Mouse (Mus musculus): Measurements from ENCODE around the gene Lpar6.

The Lpar6 gene

GRCm38 (mm10) chr14:73255426-73255970 lies 17.8 kb downstream of the Lpar6 start:
- no peak for DNase-seq (ENCODE audit: extremely low read depth, low read depth)

DNA sequence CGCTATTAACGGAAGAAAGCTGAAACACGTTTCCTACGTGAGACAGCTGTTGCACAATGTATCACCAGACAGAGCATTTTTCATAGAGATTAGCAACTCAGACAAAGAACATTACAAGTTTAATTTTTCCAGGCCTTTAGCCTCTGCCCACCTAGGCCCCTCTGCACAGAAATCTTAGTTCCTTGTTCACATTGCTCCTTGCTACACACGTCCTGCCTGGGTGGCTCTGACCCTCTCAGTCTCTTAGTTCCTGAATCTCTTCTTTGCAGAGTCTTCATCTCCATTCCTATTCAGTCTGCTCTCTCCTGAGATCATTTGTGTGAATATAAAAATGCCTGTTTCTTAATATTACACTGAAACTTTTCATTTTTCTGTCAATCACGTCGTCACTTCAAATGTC lies 19.7 kb downstream of the Lpar6 start:
- DNase-seq (ENCODE audit: extremely low read depth, low read depth): no peak

GRCm38 (mm10) chr14:73258181-73258580 lies 20.5 kb downstream of the Lpar6 start:
- no peak for DNase-seq (ENCODE audit: extremely low read depth, low read depth)

DNA sequence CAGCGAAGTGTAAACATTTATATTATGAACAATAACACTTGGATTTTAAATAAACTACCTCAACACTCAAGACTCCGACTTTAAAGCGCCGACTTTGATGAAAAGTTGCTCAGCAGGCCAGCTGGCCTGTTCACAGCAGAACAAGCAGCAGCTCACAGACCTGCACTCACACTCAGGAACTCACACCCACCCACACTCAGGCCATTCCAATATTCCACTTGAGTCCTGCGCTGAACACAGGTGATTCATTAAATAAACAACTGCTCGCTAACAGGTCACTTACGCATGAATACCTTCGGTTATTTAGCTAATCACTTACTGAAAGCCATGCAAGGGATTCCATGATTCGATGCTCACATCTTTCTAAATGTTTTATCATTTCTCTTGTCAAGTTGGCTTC lies 24.5 kb downstream of the Lpar6 start:
- DNase-seq (ENCODE audit: extremely low read depth, low read depth): no peak

- DNase-seq (ENCODE audit: extremely low read depth, low read depth): peak; percentile 6
Measured at GRCm38 (mm10) chr14:73266166-73266565, 28.5 kb downstream of the Lpar6 start.

DNA sequence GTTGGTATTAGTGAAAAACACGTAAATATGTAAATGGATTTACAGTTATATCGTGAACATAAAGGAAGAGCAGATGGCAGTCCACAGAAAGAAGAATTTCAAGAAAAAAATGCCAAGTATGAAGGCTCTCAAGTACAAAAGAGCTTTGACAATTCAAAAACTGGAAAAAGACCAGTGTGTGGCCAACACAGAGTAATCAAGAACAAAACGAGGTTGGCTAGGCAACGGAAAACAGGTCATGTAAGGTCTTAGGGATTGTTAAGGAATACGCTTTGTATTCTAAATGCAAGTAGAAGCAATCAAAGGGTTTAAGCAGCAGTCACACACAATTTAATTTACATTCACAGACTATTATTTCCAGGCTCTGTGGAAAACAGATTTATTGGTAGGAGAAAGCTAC lies 34.1 kb downstream of the Lpar6 start:
- DNase-seq (ENCODE audit: extremely low read depth, low read depth): no peak

DNA sequence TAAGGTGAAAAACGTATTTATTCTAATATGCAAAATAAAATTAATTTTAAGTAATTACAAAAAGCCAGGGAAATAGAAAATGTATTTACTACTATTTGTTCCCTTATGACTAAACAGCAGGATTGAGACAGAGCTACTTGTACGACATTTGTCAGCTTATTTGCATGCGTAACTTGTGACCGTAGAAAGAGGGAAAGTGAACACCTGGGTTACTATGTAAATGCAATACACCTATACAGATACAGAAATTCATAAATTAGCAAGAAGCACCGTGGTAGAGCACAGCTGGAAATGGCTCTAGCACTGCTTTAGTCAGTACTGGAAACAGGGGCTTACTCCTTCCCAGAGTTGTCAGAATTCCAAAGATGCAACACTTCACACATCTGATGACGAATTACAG lies 41.4 kb downstream of the Lpar6 start:
- no peak for DNase-seq (ENCODE audit: extremely low read depth, low read depth)

DNA sequence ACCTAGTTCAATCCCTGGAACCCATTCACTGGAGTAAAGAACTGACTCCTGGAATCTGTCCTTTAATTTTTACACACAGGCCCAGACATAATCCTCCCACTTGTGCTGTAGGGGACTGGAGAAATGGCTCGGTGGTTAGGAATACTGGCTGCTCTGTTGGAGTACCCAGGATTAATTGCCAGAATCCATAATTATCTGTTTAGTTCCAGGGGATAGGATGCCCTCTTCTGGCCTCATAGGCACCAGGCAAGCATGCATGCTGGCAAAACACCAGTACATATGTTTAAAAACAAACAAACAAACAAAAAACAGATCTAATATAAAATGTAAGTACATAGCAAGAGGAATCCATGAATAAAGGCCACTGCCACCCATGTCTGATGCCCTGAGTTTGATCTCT lies 43.3 kb downstream of the Lpar6 start:
- DNase-seq (ENCODE audit: extremely low read depth, low read depth): no peak

DNA sequence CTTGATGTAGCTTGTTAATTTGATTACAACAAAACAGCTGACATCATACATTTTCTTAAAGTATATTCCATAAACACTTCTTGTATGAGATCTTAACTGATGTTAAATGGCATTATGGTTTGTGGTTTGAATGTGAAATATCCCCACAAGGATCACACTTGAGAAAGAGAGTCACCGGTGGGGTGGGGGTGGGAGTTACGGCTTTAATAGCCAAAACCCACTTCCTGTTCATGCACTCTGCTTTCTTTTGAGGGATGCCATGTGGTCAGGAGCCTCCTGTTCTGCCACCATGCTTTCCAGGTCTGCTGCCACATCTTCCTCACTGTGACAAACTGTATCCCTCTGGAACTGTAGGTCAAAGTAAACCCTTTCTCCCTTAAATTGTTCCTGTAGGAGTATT lies 52.2 kb downstream of the Lpar6 start:
- no peak for DNase-seq (ENCODE audit: extremely low read depth, low read depth)

GRCm38 (mm10) chr14:73292434-73292833 lies 54.7 kb downstream of the Lpar6 start:
- DNase-seq (ENCODE audit: extremely low read depth, low read depth): no peak

Measured in MEL-GATA-1-ER (cell line).